Mouse (Mus musculus): ENCODE data around the gene Bmt2.
A peak's percentile ranks its signal among the peaks of the same experiment; 100 is the strongest.

The Bmt2 gene

DNA sequence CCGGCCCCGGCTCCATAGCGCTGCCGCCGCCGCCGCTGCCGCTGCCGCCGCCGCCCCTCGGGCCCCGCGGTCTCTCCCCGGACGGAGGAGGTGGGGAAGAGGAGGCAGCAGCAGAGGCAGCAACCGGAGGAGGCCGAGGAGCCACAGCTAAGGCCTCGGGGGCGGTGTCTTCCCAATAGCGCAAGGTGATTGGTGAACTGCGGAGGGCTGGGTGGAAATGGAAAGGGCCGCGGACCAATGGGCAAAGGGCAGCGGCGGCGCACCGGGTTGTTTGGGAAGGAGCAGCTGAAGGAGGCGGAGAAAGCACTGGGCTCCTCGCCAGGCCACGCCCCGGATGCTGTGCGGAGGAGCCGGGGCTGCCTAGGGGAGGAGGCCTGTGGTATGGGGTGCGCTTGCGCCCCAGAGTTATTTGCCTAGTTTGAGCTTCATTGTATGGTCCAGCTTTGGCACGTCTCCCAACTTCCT, at the start of gene Bmt2:
Bmt2 (minus strand) TSS at position 149 of the 465 bp plus-strand sequence.
- DNase-seq, result peak; percentile 100

DNA sequence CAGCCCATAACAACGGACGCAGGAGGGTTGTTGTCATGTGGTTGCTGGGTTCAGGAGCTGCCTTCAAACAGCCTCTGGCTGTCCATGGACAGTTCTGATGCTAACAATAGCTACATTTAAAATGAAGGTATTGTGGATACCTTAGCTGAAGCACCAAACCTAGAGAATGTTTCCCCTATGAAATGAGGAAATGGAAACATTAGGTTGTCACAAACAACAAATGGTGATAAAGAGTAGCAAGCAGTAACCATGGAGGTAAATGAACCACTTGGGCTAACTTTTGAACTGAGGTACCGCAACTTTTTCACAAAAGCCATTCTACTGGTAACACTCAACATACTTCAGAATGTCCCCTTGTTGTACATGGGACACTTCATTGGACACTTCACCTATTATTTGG, 44.4 kb upstream of the Bmt2 start:
- DNase-seq, result no peak

DNA sequence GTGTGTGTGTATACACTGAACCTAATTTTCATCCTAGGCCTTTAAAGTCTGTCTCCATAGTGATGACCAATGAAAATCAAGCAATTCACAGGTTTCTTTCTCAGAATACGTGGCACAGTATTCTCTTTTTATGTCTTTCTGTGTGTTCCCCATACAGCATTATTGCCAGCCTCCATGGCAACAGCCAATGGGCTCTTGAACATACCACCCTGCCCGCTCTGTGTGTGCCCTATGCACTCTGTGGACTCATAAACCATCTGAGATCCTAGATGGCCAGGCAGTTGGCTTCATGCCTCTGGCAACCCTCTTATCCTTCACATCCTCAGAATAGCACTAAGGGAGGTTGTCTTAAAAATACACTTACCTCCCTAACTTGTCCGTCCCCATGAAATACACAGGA, 37.1 kb upstream of the Bmt2 start:
- no peak for DNase-seq

DNA sequence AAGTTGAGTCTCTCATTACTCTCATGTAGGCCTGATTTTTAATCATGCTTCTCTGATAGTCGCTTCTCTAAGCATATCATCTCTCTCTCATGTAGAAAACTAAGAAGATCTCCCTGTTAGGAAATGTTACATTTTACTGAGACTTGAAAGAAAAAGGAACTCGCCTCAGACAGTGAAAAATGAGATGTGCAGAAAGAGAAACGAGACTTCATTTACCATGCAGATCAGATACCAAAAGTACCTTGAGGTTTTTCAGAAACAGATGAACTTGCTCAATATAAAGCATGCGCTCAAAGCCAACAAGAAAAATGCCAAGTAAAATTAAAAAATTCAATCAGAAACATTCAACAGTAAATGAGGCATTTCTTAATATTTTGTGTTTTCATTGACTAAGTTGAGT, 19.1 kb upstream of the Bmt2 start:
- DNase-seq, result no peak

DNA sequence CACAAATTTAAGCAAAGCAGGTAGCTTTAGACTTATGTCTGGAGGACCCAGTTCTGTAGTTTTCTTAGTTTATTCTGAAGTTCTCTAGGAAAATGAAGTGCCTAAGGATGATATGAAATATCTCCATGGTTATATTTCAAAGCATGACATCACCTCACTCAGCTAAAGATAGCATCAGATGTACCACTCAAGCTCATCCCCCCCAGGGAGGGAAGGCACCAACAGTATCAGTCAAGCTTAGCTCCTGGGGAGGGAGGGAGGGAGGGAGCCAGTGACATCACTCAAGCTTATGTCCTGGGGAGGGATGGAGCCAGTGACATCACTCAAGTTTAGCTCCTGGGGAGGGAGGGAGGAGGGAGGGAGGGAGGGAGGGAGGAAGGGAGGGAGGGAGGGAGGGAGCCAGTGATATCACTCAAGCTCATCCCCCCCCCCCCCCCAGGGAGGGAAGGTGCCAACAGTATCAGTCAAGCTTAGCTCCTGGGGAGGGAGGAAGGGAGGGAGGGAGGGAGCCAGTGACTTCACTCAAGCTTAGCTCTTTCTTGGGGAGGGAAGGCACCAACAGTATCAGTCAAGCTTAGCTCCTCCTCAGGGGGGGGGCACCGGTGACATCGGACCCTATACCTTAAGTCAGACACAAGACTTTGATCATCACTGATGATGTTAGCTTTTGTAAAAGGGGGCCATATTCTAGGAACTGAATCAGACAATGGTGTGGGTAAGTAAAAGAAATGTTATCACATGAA, 17.5 kb upstream of the Bmt2 start:
- no peak for DNase-seq

DNA sequence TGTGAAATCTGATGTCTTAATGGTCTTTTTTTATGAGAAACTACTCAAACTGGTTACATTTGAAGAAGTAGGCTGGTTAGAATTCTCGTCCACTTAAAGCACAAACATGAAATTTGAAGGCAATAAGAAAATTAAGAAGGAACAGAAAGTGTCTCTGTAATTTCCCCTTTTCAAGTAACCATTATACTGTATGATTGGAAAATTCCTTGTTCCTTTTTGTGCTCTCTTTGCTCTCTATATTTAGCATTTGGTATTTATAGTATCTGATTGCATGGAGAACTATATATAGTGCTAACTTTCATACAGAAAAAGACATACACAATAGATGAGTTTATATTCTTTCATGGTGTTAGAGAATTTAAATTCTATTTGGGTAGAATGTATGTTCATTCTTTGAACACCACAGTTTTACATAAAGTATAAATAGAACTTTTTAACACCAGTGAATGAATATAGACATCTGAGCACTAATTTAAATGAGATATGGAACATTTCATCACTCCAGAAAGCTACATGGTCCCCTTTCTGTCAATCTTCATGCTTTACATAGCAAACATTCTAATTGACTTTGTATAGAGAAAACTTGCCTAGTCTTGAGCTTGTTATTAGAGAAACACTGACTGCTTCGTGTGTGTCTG, 14.0 kb upstream of the Bmt2 start:
- DNase-seq, result no peak

DNA sequence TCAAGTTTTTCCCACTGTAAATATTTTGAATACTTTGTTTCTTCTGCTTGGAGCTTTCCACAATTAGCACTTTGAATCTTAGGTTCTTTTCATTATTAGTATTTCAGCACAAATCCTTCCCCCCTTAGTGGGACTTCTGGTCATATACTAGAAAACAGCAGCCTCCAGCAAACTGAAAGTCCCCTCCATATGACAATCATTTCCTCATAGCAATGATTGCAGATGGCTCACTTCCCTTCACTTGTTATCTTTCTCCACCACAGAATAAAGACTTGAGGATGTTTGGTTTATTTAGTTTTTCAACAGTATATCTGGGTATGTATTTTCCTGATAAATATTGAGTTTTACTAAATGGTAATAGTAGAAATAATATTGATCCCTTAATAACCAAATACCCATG, 12.6 kb upstream of the Bmt2 start:
- DNase-seq, result no peak

DNA sequence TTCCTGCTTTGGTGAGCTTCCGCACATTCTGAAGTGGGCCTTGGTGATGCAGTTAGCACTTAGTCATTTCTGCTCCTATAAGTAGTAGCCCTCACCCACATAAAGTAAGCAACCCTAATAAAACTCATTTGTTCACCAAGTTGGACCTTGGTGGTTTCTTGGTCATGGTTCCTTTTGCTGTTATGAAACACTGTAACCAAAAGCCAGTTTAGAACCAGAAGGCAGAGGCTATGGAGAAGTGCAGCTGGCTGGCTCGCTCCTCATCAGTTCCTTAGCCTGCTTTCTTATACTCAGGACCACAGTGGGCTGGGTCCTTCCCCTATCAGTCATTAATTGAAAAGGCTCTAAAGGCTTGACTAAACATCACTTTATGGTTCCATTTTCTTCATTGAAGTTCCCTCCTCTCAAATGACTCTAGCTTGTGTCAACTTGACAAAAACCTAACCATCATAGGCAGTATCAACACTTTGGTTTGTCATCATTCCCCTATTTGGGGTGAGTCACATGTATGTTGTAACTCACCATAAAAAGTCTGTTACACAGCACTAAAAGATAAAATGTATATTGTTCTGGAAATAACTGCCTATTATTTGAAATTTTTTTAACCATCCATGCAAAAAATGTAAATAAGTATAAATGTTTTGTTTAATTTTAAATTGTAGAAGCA, 6.3 kb upstream of the Bmt2 start:
- DNase-seq, result no peak

DNA sequence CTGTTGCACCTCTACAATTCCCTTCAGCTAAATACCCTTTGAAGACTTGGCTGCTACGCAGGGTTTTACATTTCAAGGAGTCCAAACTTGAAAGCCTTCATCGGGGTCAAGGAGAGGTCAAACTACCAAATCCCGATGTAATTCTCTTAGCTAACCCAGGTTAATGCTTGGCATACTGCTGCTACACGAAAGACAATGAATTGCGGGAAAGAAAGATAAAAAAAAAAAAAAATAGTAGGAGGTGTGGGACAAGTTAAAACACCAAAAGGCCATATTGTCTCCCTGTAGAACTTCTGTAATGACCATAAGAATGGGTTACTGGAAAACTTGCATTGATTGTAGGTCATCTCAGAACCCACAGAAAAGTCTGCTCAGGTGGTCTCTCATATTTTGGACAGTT, 583 bp upstream of the Bmt2 start:
- DNase-seq, result no peak

DNA sequence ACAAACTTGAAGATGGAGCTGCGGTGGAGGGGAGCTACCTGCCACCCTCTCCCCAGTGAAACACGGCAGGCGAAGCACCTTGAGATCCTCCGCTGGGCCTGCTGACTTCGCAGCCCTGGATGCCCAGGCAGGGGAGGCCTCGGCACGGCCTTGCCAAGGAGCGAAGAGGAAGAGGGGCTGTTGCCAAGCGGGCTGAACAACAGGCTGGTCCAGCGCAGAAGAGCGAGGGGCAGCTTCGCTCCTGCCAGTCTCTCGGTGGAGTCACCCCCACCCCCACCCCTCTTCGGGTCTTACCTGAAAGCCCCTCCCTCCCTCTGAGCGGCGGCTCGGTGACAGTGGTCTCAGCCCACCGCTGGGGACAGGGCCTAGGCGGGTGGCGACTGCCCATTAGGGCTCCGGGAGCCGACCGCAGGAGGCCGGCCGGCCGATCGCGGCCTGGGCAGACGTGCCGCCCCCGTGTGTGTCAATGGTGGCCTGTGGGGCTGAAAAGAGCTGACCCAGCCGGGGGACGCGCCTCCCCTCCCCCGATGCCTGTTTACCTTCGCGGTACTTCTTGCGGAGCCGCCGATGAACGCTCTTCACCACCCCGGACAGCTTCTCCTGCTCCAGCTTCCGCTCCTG, 515 bp downstream of the Bmt2 start:
- DNase-seq, result peak; percentile 68

DNA sequence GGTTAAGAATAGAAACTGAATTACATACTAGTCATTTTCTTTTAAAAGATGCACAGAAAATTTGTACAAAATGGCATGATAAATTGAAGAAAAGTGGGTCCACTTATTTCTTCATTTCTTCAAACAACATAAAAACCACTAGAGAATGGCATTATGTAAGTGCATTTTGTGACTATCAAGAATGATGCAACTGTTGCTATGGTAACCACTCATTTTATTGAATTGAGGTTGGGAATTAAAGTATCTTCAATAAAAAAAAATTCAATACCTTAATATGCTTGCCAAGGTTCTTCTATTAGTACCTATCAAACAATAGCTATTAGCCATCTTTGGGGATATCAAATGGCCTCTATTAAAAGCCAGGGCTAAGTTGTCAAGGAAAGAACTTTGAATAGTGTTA, 1.6 kb downstream of the Bmt2 start:
- DNase-seq, result no peak

DNA sequence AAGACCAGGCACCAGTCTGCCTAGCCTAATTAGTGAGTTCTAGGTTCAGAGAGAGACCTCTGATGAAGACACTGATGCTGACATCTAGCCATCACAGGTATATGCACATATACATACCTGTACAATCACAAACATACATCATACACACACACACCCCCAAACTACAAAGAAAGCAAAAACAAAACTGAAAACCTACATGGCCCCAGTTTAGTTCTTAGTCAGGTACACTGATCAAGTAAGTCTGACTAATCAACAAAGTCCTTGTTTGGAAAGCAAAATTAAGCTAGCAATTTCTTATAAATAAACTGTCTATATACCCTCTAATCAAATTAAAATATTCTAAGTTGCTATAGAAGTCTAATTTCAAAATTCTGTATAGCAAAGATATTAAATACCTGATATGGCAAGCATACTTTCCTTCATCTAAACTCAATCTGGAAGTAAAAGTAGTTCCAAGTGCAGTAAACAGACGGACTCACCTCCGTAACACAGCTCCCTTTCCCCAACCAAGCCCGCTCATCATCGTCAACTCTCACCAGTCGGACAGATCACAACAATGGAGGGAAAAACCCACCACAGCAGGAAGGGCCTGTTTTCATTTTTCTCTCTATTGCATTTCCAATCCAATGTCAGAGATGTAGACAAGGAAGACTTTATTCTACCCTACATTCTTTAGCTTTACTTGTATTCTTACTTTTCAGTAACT, 3.0 kb downstream of the Bmt2 start:
- no peak for DNase-seq

DNA sequence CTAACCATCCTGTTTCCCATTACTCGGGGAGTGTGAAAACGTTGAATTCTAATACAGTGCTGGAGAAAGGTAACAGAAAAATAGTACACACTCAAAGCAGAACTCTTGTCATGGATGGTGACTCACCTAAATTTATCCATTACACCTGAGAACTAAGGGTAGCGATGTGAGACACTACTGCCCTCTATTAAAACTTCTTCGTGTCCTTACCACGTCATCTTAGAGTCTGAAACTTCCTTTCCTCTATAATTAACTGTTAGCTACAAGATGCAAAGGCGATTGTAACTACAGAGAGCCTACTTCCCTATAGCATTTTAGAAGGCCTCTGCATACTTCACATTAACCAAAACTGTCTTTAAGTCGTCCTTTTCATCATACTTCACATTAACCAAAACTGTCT, 12.1 kb downstream of the Bmt2 start:
- DNase-seq, result no peak

DNA sequence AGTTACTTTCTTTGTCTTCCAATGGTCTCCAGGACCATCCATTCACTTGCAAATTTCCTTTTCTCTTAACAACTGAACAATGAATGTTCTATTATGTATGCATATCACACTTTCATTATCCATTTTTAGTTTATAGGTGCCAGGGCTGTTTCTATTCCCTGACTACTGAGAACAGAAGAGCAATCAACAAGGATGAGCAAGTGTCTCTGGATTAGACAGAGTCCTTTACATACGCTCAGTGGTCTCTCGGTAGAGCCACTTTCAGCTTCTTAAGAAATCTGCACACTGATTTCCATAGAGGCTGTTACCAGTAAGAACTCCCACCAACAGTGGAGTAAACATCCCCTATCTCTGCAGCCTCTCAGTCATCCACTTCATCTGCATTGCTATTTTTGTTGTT, 19.8 kb downstream of the Bmt2 start:
- DNase-seq, result no peak

DNA sequence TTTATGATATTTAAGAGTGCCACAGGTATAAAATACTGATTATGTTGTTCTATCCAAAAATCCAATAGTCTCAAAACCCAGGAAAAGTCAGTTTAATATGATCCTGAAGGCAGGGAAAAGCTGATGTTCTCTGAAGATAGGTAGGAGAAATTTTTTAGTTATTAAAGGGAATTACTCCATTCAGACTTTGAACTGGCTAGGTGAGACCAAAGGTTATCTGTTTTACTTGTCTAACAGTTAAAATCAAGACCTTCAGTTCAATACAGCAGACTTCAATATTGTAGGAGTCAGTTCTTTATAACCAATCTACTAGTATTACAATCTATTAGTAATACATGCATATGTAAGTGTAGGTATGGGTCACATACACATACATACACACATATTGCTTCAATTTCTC, 23.7 kb downstream of the Bmt2 start:
- no peak for DNase-seq

DNA sequence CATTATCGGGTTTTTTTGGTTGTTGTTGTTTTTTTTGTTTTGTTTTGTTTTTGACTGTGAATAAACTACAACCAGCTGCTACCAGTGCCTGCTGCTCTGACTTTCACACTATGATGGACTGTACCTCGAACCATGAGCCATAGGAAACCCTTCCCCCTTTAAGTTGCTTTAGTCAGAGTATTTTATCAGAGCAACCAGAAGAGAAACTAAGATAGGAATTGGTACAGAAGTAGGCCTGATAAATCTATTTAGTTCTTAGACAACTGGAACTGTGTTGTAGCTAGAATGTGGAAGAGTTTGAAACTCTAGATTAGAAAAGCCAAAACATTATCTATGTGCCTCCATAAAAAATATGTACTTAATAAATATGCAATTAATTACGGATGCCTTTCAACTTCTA, 25.5 kb downstream of the Bmt2 start:
- DNase-seq, result no peak

DNA sequence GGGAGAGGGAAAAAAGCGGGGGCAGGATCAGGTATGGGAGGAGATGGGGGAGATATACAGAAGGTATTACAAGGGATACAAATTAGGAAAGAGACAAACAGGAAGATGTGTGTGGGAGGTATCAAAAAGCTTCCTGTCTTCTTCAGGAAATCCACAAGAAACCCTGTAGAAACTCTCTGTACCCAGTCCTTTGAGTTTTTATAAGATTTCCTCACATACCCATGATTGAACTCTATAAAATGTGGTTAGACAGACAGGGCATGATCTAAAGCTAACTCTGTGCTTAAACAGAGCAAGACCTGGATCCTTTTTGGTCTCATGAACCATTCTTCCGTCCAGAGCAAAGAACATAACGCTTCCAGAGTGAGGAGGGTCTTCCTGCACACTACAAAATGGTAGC, 26.9 kb downstream of the Bmt2 start:
- no peak for DNase-seq

DNA sequence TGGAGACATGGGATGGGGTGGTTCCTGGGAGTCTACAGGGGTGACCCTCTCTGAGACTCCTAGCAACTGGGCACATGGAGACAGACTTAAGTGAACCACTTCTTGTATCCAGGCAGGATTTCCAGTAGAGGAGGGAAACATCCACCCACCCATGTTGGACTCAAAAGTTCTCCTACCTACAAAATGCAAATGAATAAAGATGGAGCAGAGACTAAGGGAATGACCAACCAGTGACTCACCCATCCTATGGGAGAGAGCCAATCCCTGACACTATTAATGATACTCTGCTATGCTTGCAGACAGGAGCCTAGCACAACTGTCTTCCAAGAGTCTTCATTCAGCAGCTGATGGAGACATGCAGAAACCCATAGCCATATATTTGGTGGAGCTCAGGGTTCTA, 29.5 kb downstream of the Bmt2 start:
- DNase-seq, result no peak

DNA sequence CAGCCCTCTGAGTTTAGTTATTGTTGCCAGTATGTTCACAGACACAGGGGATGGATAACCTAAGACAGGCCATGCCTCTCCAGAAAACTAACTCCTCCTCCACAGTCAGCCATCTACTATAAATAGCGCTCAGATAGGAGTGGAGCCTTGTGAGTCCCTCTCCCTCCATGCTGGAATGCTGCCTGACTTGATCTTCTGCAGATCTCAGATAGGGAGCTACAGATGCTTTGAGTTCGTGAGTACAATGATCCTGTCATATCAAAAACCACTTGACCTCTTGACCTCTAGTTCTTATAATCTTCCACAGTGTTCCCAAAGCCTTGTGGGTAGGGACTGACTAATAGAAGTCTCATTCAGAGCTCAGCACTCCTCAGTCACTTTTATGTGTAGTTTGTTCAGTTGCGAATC, 41.2 kb downstream of the Bmt2 start:
- DNase-seq, result no peak

DNA sequence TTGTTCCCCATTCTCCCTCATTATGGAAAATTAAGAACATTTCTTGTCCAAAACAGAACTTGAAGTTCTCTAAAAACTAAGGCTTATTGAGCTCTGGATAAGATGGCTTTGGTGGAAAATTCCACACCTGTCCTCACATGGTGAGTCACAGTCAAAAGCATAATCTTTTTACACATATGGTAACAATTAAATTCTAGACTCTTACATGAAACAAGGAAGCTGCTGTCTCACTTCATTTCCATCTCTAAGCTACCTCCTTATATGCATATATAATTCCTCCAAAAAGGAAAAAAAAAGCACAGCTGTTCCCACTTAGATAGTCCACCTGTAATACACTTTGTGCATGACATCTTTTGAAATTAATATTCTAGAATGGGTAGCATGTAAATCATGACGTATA, 45.2 kb downstream of the Bmt2 start:
- no peak for DNase-seq

DNA sequence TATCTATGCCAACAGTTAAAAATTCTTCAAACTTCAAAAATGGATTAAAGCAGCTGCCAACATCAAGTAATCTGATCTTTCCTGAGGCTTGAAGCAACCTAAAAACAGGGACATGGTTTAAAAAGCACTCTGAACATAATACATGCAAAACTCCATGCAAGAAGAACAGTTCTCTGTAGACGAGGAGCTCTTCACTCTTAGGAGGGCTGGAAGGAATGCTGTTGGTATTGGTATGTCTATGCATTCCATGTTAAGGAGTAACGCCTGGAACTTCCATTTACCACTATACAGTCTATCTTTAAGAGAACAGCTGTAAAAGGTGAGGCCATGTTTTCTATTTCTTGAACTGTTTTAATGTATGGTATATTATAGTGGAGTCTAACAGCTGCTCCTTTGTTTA, 47.2 kb downstream of the Bmt2 start:
- no peak for DNase-seq

DNA sequence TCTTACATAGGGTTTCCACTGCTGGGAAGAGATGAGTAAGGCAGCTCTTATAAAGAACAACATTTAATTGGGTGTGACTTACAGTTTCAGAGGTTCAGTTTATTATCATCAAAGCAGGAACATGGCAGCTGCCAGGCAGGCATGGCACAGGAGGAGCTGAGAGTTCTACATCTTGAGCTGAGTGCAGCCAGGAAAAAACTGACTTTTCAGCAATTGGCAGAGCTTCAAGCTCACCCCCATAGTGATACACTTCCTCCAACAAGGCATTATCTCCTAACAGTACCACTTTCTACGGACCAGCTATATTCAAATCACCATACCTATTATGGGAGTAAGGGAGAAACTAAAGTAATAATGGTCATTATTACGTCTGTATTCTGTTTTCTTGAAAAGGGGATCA, 58.1 kb downstream of the Bmt2 start:
- no peak for DNase-seq

DNA sequence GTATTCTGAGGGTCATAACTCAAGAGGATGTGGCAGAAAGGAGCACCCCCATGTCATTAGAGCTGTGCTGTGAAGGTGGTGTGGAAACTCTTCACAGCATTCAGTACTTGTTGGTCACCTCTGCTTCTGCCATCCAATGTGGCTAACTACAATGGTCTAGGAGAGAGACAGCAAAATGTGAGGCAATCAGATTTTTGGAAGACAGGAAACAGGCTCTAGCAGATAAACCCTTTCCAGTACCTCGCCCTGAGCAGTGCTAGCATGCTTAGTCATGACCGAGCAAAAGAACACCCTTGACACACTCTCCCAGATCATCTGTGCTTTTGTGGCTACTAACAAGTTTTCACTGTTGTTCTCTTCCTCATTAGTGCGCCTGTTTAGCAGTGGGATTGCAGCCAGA, 60.7 kb downstream of the Bmt2 start:
- DNase-seq, result no peak
